Mouse (Mus musculus): ENCODE measurements at regions not wholly inside any gene's neighbourhood (a gene's known extent, or its start where the extent isn't known, plus 50 kb on each side); places are given as distances from the start of the nearest gene placed in this dataset.

GRCm38 (mm10) chr11:71435745-71436144 is 205.2 kb upstream of the Nlrp1b start:
- H3K9me3 ChIP-seq (ENCODE audit: low read length): no peaks in the 10 kb centered on the region
- no peak overlapping the region for H3K4me3 ChIP-seq (ENCODE audit: low read depth, low read length)
- H3K4me1 ChIP-seq (ENCODE audit: insufficient read depth): no peaks in the 10 kb centered on the region
- H3K27me3 ChIP-seq (ENCODE audit: insufficient read depth, low read length): 0 out of 2 replicates have a peak, but pooled peaks cover 3% of the 10 kb centered on the region
- DNase-seq (no peak), ATAC-seq (no peak)
- no peak overlapping the region for H3K27ac ChIP-seq (ENCODE audit: low read depth)
- TF ChIP-seq EP300 (IDR thresholded peaks at IDR 0.05; ENCODE audit: low read depth) (no peak), CTCF (IDR thresholded peaks at IDR 0.05; ENCODE audit: low read depth) (no peak)
- H3K4me2 ChIP-seq (ENCODE audit: low read depth, low read length): no peak overlapping the region
- no peak overlapping the region for H3K9ac ChIP-seq (replicated peaks)
- WGBS (ENCODE audit: insufficient replicate concordance): 58% methylated on average over 8 of the region's 8 CpGs
- H3K36me3 ChIP-seq (replicated peaks; ENCODE audit: insufficient read depth, low read length): no peaks in the 10 kb centered on the region

GRCm38 (mm10) chr11:71436335-71436734 is 205.8 kb upstream of the Nlrp1b start:
- ATAC-seq: no peak
- WGBS (ENCODE audit: insufficient replicate concordance): 62% methylated on average over 1 of the region's 1 CpGs
- H3K9ac ChIP-seq (replicated peaks): no peak overlapping the region

GRCm38 (mm10) chr11:71436801-71437200 is 206.3 kb upstream of the Nlrp1b start:
- DNase-seq: no peak

More at GRCm38 (mm10) chr11:71436335-71436734, 205.8 kb upstream of the Nlrp1b start:
- H3K4me3 ChIP-seq (ENCODE audit: low read depth, low read length): no peak overlapping the region
- TF ChIP-seq EP300 (IDR thresholded peaks at IDR 0.05; ENCODE audit: low read depth) (no peak), CTCF (IDR thresholded peaks at IDR 0.05; ENCODE audit: low read depth) (no peak)
- no peak overlapping the region for H3K4me2 ChIP-seq (ENCODE audit: low read depth, low read length)
- DNase-seq: no peak
- H3K27me3 ChIP-seq (ENCODE audit: insufficient read depth, low read length): 0 out of 2 replicates have a peak, but pooled peaks cover 3% of the 10 kb centered on the region
- H3K9me3 ChIP-seq (ENCODE audit: low read length): no peaks in the 10 kb centered on the region
- no peaks in the 10 kb centered on the region for H3K36me3 ChIP-seq (replicated peaks; ENCODE audit: insufficient read depth, low read length)
- H3K4me1 ChIP-seq (ENCODE audit: insufficient read depth): no peaks in the 10 kb centered on the region
- H3K27ac ChIP-seq (ENCODE audit: low read depth): no peak overlapping the region

GRCm38 (mm10) chr11:71439871-71440270 is 209.3 kb upstream of the Nlrp1b start:
- ATAC-seq: no peak
- H3K9ac ChIP-seq (replicated peaks): no peak overlapping the region
- no peaks in the 10 kb centered on the region for H3K9me3 ChIP-seq (ENCODE audit: low read length)
- no peak overlapping the region for H3K4me3 ChIP-seq (ENCODE audit: low read depth, low read length)
- no peak overlapping the region for H3K27ac ChIP-seq (ENCODE audit: low read depth)
- H3K4me2 ChIP-seq (ENCODE audit: low read depth, low read length): no peak overlapping the region
- 0 out of 2 replicates have a peak, but pooled peaks cover 3% of the 10 kb centered on the region for H3K27me3 ChIP-seq (ENCODE audit: insufficient read depth, low read length)
- no peaks in the 10 kb centered on the region for H3K4me1 ChIP-seq (ENCODE audit: insufficient read depth)
- no peaks in the 10 kb centered on the region for H3K36me3 ChIP-seq (replicated peaks; ENCODE audit: insufficient read depth, low read length)
- no peak for DNase-seq
- WGBS (ENCODE audit: insufficient replicate concordance): 13% methylated on average over 17 of the region's 17 CpGs
- no peak for TF ChIP-seq CTCF (IDR thresholded peaks at IDR 0.05; ENCODE audit: low read depth)
- no peak for TF ChIP-seq EP300 (IDR thresholded peaks at IDR 0.05; ENCODE audit: low read depth)

More at GRCm38 (mm10) chr11:71436801-71437200, 206.3 kb upstream of the Nlrp1b start:
- TF ChIP-seq EP300 (IDR thresholded peaks at IDR 0.05; ENCODE audit: low read depth) (no peak), CTCF (IDR thresholded peaks at IDR 0.05; ENCODE audit: low read depth) (no peak)
- H3K36me3 ChIP-seq (replicated peaks; ENCODE audit: insufficient read depth, low read length): no peaks in the 10 kb centered on the region
- H3K4me2 ChIP-seq (ENCODE audit: low read depth, low read length): no peak overlapping the region
- 0 out of 2 replicates have a peak, but pooled peaks cover 3% of the 10 kb centered on the region for H3K27me3 ChIP-seq (ENCODE audit: insufficient read depth, low read length)
- no peak overlapping the region for H3K27ac ChIP-seq (ENCODE audit: low read depth)
- H3K4me1 ChIP-seq (ENCODE audit: insufficient read depth): no peaks in the 10 kb centered on the region
- no peaks in the 10 kb centered on the region for H3K9me3 ChIP-seq (ENCODE audit: low read length)
- ATAC-seq: no peak
- WGBS (ENCODE audit: insufficient replicate concordance): 45% methylated on average over 2 of the region's 2 CpGs
- H3K9ac ChIP-seq (replicated peaks): no peak overlapping the region
- H3K4me3 ChIP-seq (ENCODE audit: low read depth, low read length): no peak overlapping the region

GRCm38 (mm10) chr11:71440392-71440791 is 209.9 kb upstream of the Nlrp1b start:
- Histone ChIP-seq H3K27ac (ENCODE audit: low read depth) (no peak overlapping the region), H3K4me3 (ENCODE audit: low read depth, low read length) (no peak overlapping the region), H3K9me3 (ENCODE audit: low read length) (no peaks in the 10 kb centered on the region), H3K4me2 (ENCODE audit: low read depth, low read length) (no peak overlapping the region), H3K9ac (replicated peaks) (no peak overlapping the region), H3K27me3 (ENCODE audit: insufficient read depth, low read length) (0 out of 2 replicates have a peak, but pooled peaks cover 3% of the 10 kb centered on the region), H3K4me1 (ENCODE audit: insufficient read depth) (no peaks in the 10 kb centered on the region), H3K36me3 (replicated peaks; ENCODE audit: insufficient read depth, low read length) (no peaks in the 10 kb centered on the region)
- ATAC-seq (no peak), DNase-seq (no peak)
- 50% methylated on average over 10 of the region's 10 CpGs for WGBS (ENCODE audit: insufficient replicate concordance)
- TF ChIP-seq EP300 (IDR thresholded peaks at IDR 0.05; ENCODE audit: low read depth) (no peak), CTCF (IDR thresholded peaks at IDR 0.05; ENCODE audit: low read depth) (no peak)

GRCm38 (mm10) chr11:71444056-71444455 is 213.5 kb upstream of the Nlrp1b start:
- ATAC-seq (no peak), DNase-seq (no peak)
- Histone ChIP-seq H3K36me3 (replicated peaks; ENCODE audit: insufficient read depth, low read length) (no peaks in the 10 kb centered on the region), H3K4me2 (ENCODE audit: low read depth, low read length) (no peak overlapping the region), H3K27ac (ENCODE audit: low read depth) (no peak overlapping the region), H3K9ac (replicated peaks) (no peak overlapping the region), H3K9me3 (ENCODE audit: low read length) (no peaks in the 10 kb centered on the region), H3K4me1 (ENCODE audit: insufficient read depth) (no peaks in the 10 kb centered on the region), H3K4me3 (ENCODE audit: low read depth, low read length) (no peak overlapping the region), H3K27me3 (ENCODE audit: insufficient read depth, low read length) (0 out of 2 replicates have a peak, but pooled peaks cover 3% of the 10 kb centered on the region)
- WGBS (ENCODE audit: insufficient replicate concordance): 57% methylated on average over 6 of the region's 6 CpGs
- TF ChIP-seq EP300 (IDR thresholded peaks at IDR 0.05; ENCODE audit: low read depth) (no peak), CTCF (IDR thresholded peaks at IDR 0.05; ENCODE audit: low read depth) (no peak)

GRCm38 (mm10) chr11:71446641-71447040 is 216.1 kb upstream of the Nlrp1b start:
- Histone ChIP-seq H3K27me3 (ENCODE audit: insufficient read depth, low read length) (no peaks in the 10 kb centered on the region), H3K4me1 (ENCODE audit: insufficient read depth) (no peaks in the 10 kb centered on the region), H3K36me3 (replicated peaks; ENCODE audit: insufficient read depth, low read length) (no peaks in the 10 kb centered on the region), H3K4me3 (ENCODE audit: low read depth, low read length) (no peak overlapping the region), H3K9ac (replicated peaks) (no peak overlapping the region), H3K27ac (ENCODE audit: low read depth) (no peak overlapping the region), H3K4me2 (ENCODE audit: low read depth, low read length) (no peak overlapping the region), H3K9me3 (ENCODE audit: low read length) (no peaks in the 10 kb centered on the region)
- WGBS (ENCODE audit: insufficient replicate concordance): 78% methylated on average over 5 of the region's 5 CpGs
- DNase-seq (no peak), ATAC-seq (no peak)
- TF ChIP-seq EP300 (IDR thresholded peaks at IDR 0.05; ENCODE audit: low read depth) (no peak), CTCF (IDR thresholded peaks at IDR 0.05; ENCODE audit: low read depth) (no peak)
